Mouse (Mus musculus): Measurements from ENCODE around the gene Calm1.
A peak's percentile ranks its signal among the peaks of the same experiment; 100 is the strongest.
"Not testable (repeated sequence)": the region's sequence is repeated elsewhere in the genome, so short reads cannot be mapped to it uniquely, and the experiment has no call there.

Gene Calm1

DNA sequence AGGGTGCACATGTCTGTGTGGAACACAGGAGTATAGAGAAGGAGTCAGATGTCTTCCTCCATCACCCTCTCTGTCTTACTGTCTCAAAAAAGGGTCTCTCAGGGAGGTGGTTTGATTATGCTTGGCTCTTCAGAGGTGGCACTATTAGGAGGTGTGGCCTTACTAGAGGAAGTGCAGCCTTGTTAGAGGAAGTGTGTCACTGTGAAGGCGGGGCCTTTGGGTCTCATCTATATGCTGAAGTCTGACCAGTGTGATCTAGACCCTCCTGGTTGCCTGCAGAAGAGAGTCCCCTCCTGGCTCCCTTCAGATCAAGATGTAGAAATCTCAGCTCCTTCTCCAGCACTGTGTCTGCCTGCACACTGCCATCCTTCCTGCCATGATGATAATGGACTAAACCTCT, 5.1 kb upstream of the Calm1 start:
- no peak for DNase-seq (ENCODE audit: low spot score)

DNA sequence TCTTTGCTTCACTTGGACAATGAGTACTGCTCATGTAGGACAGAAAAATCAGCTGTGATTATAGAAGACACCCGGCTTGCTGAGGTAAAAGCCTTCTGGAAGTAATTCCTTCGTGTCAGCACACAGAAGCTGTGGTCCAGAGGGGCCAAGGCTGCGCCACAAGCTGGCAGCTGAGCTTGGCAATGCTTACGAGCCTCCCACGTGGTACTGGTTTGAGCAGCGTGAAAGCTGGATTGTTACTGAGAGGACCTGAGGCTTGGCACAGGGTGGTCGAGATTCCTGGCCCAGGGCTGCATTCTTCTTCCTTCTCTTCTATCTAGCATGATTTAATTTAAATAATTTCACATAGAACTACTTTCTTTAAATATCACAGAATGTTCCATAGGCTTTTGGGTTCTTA, 2.4 kb upstream of the Calm1 start:
- no peak for DNase-seq (ENCODE audit: low spot score)

DNA sequence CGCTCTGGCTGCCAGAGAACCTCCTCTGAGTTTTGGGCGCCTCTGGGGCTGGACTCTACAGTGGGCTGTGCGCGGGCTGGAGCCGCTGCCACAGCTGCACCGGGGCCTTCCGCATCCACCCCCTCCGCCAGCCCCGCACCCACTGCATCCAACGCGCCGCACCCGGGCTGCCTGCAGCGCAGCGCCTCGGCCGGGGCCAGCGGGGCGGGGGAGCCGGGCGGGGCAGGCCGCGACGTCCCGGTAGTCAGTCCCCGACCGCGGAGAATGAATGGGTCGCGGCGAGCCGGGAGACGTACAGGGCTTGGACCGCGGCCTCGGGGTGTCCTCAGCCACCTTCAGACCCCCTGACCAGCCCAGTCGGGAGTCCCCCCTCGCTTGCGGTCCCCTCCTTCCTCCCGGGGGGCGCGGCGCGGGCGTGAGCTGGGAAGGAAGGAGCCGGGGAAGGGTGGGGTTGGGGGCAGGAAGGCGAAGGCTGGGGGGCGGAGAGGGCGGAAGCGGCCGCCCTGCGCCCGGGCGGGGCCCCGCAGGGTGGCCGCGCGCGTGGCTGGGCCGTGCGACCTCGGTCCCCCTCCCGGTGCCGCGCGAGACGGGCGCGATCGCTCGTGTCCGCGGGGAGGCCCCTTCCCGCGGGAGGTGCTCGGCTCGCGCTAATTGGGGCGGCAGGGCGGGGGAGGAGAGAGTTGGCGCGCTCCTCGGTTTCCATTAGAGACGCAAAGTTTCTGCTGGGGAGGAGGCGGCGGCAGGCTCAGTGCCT, 833 bp downstream of the Calm1 start:
- DNase-seq (ENCODE audit: low spot score) = peak; percentile 50

DNA sequence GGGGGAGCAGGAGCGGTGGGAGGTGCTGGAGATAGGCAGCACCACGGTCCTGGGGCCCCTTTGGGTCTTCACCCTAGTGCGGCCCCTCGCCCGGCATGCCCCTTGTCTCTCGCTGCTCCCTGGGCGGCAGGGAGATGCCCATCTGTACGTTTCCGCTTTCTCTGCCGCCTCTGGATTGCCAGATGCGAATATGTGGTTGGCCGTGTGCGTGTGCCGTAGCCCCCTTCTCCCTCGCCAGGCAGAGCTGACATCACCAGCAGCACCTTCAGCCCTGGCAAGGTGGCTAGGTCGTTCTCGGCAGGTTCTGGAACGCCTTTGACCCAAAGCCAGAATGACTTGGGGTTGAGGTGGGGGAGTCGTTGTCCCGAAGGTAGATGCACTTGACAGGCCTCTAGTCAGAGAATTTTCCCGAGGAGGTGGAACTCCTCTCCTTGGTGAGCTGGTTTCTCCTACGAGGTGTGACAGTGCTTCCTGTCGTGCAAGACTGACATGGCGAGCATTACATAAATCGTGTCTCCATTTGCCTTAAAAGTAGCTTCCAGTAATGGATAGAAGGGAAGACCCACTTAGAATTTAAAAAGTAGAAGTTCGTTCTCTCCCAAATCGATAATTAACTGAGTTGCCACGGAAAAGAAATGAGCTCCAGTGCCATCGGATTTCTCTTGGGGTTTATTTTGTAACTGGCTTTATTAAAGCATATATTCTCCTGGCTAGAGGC, 1.6 kb downstream of the Calm1 start:
- DNase-seq (ENCODE audit: low spot score) = peak; percentile 35

DNA sequence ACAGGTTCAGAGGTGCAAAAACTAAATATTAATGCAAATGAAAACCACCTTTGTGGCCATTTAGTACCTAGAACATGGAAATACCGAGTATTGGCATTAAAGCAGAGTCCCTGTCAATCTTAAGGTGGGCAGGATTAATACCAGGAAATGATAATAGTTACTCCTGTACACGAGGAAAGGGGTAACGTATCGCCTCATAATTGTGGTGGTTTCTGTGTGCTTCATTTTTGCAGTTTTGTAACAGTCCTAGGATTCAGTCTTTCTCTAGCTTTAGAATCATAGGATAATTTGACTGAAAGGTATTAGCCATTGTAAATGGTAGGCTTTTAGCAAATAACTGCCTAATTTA, 2.1 kb downstream of the Calm1 start:
- no peak for DNase-seq (ENCODE audit: low spot score)

DNA sequence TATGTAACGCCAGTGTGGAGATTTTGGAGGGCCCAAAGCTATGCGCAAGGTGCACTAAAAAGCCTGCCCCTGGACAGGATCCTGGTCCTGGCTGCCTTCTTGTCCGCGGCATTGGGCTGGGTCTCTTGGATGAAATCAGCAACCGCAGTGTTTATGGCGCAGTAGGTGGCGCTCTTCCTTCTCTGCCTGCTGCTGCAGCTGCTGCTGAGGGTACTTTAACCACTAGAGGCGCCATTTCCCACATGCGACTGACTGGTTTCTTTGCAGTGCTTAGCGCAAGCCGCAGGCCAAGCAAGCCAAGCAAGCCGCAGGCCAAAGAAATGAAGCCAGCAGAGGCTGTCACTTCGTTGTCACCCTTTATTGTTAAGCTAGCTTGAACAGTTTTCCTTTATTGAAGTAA, 2.6 kb downstream of the Calm1 start:
- peak; percentile 97 for DNase-seq (ENCODE audit: low spot score)

DNA sequence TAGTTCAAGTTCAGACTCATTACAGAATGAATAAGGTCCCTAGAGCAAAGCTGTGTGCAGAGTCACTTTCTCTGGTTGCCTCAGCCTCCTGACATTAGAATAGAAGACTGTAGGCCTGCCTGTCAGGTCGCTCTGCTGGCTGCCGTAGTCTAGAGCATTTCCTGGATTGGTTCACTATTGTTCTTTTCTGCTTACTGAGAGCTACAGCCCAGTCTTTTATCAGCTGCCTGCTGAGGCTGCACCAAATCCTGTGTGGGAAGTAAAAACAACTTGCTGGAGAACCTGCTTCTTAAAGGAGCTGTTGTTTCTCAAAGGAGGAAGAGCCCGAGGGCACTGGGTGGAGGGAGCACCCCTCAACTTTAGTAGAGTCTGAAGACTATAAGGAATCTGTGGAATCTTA, 4.5 kb downstream of the Calm1 start:
- no peak for DNase-seq (ENCODE audit: low spot score)

DNA sequence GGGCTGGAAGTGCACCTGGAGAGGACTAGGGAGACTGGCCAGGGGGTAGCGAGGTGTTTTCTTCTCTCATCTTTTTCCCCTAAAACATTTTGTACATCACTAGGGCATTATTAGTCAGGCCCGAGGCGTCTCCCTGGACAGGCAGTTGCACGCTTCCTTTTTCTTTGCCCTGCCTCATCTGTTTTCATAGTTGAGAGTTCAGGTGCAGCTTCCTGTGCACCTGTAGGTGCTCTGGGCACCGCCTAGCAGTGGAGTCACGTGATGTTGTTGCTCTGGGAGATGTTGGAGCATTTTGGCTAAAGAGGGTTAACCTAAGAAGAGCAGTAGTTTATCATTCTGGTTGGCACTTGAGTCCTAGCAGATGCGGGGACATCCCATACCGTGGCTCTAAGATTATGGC, 5.9 kb downstream of the Calm1 start:
- DNase-seq (ENCODE audit: low spot score) = no peak

DNA sequence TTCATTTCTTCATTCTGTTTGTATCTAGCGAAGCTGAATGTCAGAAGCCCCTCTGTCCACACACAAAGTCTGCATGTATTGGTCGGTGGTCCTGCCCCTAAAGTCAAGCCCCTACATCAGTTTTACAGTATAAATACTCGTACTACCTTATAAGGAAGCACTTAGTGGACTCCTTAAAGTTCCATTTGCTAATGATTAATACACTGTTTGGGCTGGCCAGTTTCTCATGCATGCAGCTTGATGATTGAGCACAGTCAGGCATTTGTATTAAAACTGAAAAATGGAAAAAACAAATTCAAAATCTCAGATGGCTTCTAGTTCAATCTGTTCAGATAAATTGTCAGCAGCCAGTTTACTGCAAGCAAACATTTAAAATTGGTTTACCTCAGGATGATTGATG, 7.3 kb downstream of the Calm1 start:
- DNase-seq (ENCODE audit: low spot score) = no peak

DNA sequence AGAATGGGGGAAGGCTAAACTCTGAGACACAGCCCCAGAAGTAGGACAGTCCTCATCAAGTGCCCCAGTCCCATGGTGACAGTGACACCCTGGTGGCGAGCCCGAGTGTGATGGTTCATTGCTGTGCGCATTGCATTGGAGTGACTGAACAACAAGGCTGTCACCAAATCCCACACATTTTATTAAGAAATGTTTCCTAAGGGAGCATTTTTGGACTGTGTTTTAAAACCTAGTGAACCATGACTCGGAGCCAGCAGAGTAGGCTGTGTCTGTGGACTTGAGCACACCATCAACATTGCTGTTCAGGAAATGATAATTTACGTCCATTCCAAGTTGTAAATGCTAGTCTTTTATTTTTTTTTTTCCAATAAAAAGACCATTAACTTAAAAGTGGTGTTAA, 7.7 kb downstream of the Calm1 start:
- no peak for DNase-seq (ENCODE audit: low spot score)

DNA sequence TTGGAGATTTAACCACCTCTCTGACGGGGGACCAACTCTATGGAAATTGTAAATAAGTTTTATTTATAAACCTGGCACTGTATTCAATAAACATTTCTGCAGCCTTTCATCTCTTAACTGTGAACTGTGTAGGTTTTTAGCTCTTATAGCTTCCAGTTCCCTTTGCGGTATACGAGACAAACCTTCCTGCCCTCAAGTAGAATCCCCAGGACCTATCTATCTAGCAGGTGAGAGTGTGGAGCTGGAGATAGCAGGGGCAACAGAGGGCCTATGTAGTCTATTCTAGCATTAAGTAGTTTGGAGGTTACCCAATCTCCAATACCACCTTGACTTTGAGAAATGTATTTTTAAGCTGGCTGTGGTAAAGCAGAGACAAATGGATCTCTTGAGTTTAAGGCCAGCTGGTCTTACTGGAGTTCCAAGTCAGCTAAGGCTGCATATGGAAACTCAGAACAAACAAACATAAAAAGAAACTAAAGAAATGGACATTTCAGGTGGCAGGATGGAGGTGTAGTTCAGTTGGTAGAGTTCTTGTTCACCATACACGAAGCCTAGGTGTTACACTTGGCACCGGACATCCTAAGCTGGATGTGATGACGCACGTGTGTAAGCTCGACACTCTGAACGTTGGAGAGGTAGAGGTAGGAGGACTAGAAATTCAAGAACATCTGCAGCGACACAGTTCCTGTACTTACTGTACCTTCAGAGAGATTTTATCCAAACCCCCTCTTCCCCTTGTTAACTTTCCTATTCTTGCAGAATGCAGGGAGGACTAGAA, 10.7 kb downstream of the Calm1 start:
- DNase-seq (ENCODE audit: low spot score) = no peak

DNA sequence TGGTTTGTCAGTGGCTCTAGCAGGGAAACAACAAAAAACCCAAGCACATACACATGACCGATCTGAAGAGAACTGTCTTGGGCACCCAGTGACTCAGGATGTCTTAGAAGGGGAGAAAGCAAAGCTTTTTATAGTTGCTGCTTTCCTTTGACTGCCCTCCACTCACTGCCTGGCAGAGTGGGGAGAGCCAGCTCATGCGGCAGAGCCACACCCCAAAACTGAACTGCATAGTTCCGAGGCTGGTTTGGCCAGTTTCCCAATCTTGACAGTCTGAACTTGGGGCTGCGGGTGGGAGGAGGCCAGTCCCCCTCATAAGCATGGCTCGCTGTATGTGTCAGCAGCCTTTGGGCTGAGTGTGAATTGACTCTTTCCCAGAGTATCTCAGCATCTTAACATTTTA, 11.7 kb downstream of the Calm1 start:
- DNase-seq (ENCODE audit: low spot score) = no peak

DNA sequence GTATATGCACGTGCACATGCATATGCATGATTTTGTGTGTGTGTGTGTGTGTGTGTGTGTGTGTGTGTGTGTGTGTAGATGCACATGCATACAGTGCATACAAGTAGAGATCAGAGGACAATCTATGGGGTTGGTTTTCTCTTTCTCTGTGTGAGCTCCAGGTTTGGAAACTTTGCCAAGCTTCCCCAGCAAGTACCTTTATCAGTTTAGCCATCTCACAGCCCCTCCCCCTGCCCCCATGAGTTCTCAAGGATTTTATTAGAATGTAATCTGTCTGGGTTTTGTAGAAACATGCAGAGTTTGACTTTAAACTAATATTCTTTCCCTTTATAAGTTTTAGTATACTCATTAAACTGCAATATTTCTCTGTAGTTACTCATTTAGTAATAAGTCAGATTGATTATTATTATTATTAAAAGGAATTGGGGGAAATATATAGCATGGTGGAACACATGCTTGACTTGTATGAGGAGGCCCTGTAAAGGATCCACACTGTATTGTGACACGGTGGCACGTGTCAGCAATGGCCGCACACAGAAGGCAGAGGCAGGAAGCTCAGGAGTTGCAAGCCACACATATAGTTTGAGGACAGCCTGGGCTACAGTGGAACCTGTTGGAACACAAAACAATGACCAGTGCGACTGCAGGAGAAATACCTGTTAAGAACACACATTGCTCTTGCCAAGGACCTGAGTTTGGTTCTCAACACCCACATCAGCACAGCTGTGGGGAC, 12.4 kb downstream of the Calm1 start:
- DNase-seq (ENCODE audit: low spot score) = no peak

DNA sequence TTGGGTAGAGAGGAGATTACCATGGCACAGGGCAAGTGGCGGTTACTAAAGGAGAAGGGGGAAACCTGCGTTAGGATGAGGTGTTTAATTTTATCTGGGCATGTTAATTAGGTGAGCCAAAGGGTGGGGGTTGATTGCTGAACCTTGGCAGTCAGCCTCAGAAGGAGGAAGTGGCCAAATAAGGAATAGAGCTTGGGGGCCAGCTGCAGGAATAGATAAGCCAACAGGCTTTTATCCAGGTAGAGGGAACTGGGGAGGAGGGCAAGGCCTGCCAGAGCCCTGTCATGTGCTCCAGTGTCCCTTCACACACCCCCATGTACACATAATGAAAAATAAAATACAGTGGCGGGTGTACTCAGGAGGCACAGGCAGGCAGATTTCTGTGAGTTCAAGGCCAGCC, 13.2 kb downstream of the Calm1 start:
- DNase-seq (ENCODE audit: low spot score) = no peak

DNA sequence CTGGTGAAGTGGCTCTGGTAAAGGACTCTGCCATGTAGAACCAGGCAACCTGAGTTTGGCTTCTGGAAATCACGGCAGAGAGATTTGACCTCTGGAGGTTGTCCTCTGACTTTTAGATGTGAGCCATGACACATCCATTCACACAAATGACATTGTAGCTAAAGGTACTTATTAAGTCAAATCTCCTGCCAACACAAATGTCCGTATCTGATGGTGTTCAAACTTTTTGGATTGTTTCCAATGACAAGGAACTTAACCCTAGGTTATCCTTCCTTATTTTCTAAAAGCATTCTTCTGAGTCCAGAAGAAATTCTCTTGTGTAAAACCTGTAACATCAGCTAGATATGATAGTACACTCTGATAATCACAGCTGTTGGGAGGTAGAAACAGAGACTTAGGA, 13.9 kb downstream of the Calm1 start:
- no peak for DNase-seq (ENCODE audit: low spot score)

DNA sequence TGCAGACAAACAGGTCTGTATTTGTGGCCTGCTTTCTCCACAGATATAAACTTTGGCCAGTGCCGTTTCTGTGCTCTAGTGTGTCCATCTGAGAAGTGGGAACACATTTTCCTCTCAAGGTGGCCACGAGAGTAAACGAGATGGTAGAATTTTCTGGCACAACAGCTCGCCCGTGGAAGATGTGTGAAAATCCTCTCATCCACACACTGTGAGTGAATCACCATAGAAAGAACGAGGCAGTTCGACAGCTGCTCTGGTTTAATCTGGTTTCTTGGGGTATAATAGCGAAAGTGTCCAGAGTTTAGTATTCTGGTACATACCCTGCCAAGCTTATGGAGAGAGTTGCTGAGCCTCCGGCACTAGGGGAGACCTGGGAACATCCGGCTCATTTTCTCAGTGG, 14.9 kb downstream of the Calm1 start:
- DNase-seq (ENCODE audit: low spot score) = no peak

DNA sequence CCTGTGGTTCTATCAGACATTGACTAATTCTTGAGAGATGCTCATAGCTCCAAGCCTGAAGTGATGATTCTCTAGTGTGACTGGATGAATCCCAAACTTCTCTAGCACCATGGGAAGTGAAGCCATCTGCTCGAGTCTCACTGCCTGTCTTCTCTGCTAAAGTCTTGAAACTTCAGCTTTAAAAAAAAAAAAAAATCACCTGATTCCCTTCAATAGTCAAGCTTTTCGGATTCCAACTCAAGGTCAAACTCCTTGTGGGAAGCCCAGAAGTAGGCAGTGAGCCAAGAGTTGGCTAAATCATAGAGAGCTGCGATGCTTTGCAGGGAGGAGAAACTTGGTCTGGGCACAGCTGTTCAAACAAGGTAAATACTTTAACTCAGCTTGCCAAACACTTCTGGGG, 15.5 kb downstream of the Calm1 start:
- no peak for DNase-seq (ENCODE audit: low spot score)

DNA sequence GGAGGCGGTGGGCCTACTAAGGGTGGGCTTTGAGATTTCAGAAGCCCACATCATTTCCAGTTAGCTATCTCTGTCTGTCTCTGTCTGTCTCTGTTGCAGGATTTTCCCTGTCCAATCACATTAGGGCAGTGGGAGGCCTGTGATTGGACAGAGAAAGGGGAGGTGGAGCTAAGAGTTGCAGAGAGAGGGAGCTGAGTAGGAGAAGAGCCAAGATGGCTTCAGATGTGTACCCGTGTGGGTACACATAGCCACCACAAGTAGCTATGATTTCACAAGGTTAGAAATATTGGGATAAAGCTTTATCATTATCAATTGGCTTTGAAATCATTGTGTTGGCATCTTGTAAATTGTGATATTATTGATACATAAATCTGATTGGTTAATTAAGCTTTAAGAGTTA, 17.9 kb downstream of the Calm1 start:
- DNase-seq (ENCODE audit: low spot score) = not testable (repeated sequence)

DNA sequence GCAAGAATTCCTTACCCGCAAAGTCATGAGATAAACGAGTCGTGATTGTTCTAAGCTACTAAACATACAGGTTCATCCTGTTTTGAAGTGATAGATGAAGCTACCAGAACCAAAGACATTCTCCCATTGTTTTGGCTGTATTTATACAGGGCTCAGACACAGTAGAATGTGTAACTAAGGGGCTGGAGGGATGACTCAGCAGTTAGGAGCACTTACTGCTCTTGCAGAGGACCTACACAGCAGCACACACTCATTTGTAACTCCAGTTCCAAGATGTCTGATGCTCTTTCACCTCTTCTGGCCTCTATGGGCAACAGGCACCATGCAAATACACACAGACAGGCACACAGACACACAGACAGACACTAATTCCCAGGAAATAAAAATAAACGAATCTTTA, 20.8 kb downstream of the Calm1 start:
- no peak for DNase-seq (ENCODE audit: low spot score)

DNA sequence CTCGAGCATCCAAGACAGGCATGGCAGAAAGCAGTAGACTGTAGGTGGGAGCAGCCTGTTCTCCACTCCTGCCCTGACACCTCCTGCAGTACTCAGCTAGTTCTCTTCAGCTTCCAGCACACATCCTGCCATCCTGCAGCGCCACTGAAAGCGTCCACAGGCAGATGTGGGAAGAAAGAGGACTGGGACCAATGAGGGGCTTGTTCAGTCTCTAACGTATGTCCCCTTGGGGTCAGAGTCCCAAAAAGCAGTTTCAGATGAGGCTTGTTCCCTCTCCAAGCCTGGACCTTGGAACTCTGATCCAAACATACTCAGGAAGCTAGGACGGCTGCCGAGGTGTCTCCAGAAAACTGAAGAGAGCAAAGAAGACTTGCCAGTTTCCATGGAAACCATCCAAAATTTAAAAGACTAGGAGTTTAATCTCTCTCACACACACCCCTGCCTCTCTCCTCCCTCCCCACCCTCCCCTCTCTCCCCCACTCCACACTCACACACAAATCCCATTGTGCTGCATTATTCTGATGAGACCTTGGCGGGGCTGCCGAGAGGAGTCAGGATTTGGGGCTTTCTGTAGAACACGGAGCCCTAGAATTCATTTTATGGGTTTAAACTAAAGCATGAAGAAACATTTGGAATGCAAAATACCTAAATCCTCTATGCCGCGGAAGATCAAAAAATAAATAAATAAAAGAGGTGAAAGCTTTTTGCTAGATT, 22.5 kb downstream of the Calm1 start:
- DNase-seq (ENCODE audit: low spot score) = no peak

DNA sequence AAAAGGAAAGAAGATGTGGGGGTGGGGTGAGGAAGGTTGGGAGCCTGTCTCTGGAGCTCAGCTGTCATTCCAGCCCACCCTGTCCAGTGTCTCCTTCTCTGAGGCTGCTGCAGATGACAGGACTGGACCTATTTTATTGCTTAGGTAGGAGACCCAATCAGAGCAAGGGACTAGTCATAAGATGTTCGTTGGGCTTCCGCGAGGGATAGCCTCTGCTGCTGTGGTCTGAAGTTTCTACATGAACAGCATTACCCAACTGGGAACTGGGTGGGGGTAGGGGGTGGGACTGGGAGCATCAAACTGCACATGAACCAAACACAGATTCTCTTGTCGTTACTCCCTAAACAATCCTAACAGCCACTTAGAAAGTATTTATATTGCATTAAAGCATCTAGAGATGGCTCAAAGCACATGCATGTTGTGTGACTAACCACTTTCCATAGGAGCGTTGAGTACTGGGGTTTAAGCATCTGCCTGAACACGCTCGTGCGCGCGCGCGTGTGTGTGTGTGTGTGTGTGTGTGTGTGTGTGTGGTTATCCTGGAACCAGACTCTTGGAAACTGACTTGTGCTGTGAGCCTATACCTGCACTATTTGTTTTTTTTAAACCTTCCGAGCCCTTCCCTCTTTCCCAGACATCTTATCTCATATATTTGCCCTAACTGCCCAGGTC, 23.2 kb downstream of the Calm1 start:
- DNase-seq (ENCODE audit: low spot score) = no peak
